Mouse (Mus musculus) forebrain, postnatal 0 days (tissue): ENCODE data around the gene Sufu. TPM values are rescaled to one million over a fixed set of nuclear protein-coding genes. Genes with fewer than 3 reads are reported as not detected.

Source experiments
- ATAC-seq: fragments of 200-750 bp; cut with Nextera tagmentation; 2 replicates; pipeline ENCODE4 v1.8.0; 2017; ENCODE audit warnings: mild to moderate bottlenecking, moderate library complexity
- DNase-seq: peaks from one replicate; pipeline ENCODE4 v3.0.0-alpha.2; 2015
- H3K27ac ChIP-seq: fragments of 300-500 bp; sonication (generic); 2 replicates; pipeline ENCODE4 v1.5.1; 2014; ENCODE audit warnings: low read depth, mild to moderate bottlenecking, antibody characterized with exemption, low read length, moderate library complexity, mixed read lengths
- H3K27me3 ChIP-seq: fragments of 300-500 bp; sonication (generic); 2 replicates; pipeline ENCODE4 v1.6.1; 2014; ENCODE audit warnings: mild to moderate bottlenecking, low read length, mixed read lengths; ENCODE audit not compliant: insufficient read depth
- H3K36me3 ChIP-seq: fragments of 300-500 bp; sonication (generic); 2 replicates; pipeline ENCODE4 v1.6.1; 2014; ENCODE audit warnings: mild to moderate bottlenecking, moderate library complexity; ENCODE audit not compliant: insufficient read depth
- H3K4me1 ChIP-seq: fragments of 300-500 bp; sonication (generic); 2 replicates; pipeline ENCODE4 v1.6.1; 2014; ENCODE audit warnings: antibody characterized with exemption; ENCODE audit not compliant: insufficient read depth
- H3K4me2 ChIP-seq: fragments of 300-500 bp; sonication (generic); 2 replicates; pipeline ENCODE4 v1.6.1; 2014; ENCODE audit warnings: low read depth, mild to moderate bottlenecking, moderate library complexity
- H3K4me3 ChIP-seq: fragments of 300-500 bp; sonication (generic); 2 replicates; pipeline ENCODE4 v1.5.1; 2014; ENCODE audit warnings: low read depth, low read length, mixed read lengths
- H3K9ac ChIP-seq: fragments of 300-500 bp; sonication (generic); 2 replicates; pipeline ENCODE4 v1.6.1; 2014; ENCODE audit warnings: mild to moderate bottlenecking
- H3K9me3 ChIP-seq: fragments of 300-500 bp; sonication (generic); 2 replicates; pipeline ENCODE4 v1.6.1; 2016; ENCODE audit warnings: low read length
- CTCF ChIP-seq: sonication (generic); IDR thresholded peaks from 2 replicates; pipeline ENCODE4 v1.5.1; 2016; ENCODE audit warnings: antibody characterized with exemption, control low read depth, low read depth
- WGBS: fragments of 180-500 bp; shearing (Covaris S2); extraction: QIAGEN DNeasy Blood & Tissue Kit; methylation state at CpG from one replicate; pipeline ENCODE4 v1.1.7; 2014; 5-methylcytosine and 5-hydroxymethylcytosine counted together
- polyA plus RNA-seq: library from polyadenylated mRNA; unstranded; fragments of >200 nt; fragmentation: Nextera tagmentation; extraction: Ambion mirVana; gene quantifications from 2 replicates; pipeline ENCODE4 v1.2.1, GENCODE M21; 2015
- total RNA-seq: library from RNA; depleted of rRNA; stranded (reverse); fragments of >200 nt; gene quantifications from 2 replicates; pipeline ENCODE4 v1.2.3, GENCODE M21; 2014

The Sufu gene
- total and polyA plus RNA-seq, 2 experiments from 2014 or later = 13.1 to 17.7 TPM

GRCm38 (mm10) chr19:46522433-46523044, 125.8 kb downstream of the Sufu start:
- WGBS = 52% methylated on average over 15 of the region's 15 CpGs
- H3K9me3 ChIP-seq = no peaks in the 10 kb centered on the region
- no peak for ATAC-seq
- no peak overlapping the region for H3K27ac ChIP-seq
- no peaks in the 10 kb centered on the region for H3K36me3 ChIP-seq
- H3K4me3 ChIP-seq = no peak overlapping the region
- TF ChIP-seq CTCF = no peak
- H3K4me1 ChIP-seq = peaks cover 38% of the 10 kb centered on the region
- H3K9ac ChIP-seq = no peak overlapping the region
- no peak overlapping the region for H3K4me2 ChIP-seq
- no peaks in the 10 kb centered on the region for H3K27me3 ChIP-seq
- DNase-seq = no peak

GRCm38 (mm10) chr19:46523131-46523479, 126.4 kb downstream of the Sufu start:
- Histone ChIP-seq H3K4me3 (no peak overlapping the region), H3K27ac (peak overlapping the region; percentile 81), H3K4me1 (peaks cover 44% of the 10 kb centered on the region), H3K9ac (0 out of 2 replicates have a peak overlapping the region, but pooled peaks have one; percentile 15), H3K27me3 (no peaks in the 10 kb centered on the region), H3K4me2 (peak overlapping the region; percentile 48), H3K9me3 (no peaks in the 10 kb centered on the region), H3K36me3 (no peaks in the 10 kb centered on the region)
- no peak for TF ChIP-seq CTCF
- ATAC-seq (no peak), DNase-seq (no peak)

GRCm38 (mm10) chr19:46523480-46524151, 126.9 kb downstream of the Sufu start:
- Histone ChIP-seq H3K9ac (peak overlapping the region; percentile 35; the same call in 1 of the 2 replicates), H3K9me3 (no peaks in the 10 kb centered on the region), H3K4me2 (peak overlapping the region; percentile 48), H3K4me3 (peak overlapping the region; percentile 12; the same call in 1 of the 2 replicates), H3K4me1 (peaks cover 48% of the 10 kb centered on the region), H3K36me3 (no peaks in the 10 kb centered on the region), H3K27ac (peak overlapping the region; percentile 81), H3K27me3 (no peaks in the 10 kb centered on the region)
- ATAC-seq (peak; percentile 89), DNase-seq (peak; percentile 83)
- 1% methylated on average over 20 of the region's 20 CpGs for WGBS
- TF ChIP-seq CTCF = no peak

GRCm38 (mm10) chr19:46524152-46524544, 127.5 kb downstream of the Sufu start:
- Histone ChIP-seq H3K9me3 (no peaks in the 10 kb centered on the region), H3K9ac (peak overlapping the region; percentile 35), H3K4me1 (peaks cover 53% of the 10 kb centered on the region), H3K4me3 (peak overlapping the region; percentile 12; the same call in 1 of the 2 replicates), H3K27me3 (no peaks in the 10 kb centered on the region), H3K27ac (peak overlapping the region; percentile 81), H3K4me2 (peak overlapping the region; percentile 48), H3K36me3 (no peaks in the 10 kb centered on the region)
- DNase-seq = no peak
- 13% methylated on average over 6 of the region's 6 CpGs for WGBS
- TF ChIP-seq CTCF = no peak
- no peak for ATAC-seq

GRCm38 (mm10) chr19:46524601-46525321, 128.1 kb downstream of the Sufu start:
- no peak for DNase-seq
- peak overlapping the region; percentile 35; the same call in 1 of the 2 replicates for H3K9ac ChIP-seq

GRCm38 (mm10) chr19:46525691-46526631, 129.3 kb downstream of the Sufu start:
- TF ChIP-seq CTCF = no peak
- WGBS = 32% methylated on average over 10 of the region's 10 CpGs
- DNase-seq (peak; percentile 55), ATAC-seq (peak; percentile 9; the same call in 1 of the 2 replicates)
- Histone ChIP-seq H3K36me3 (no peaks in the 10 kb centered on the region), H3K4me2 (no peak overlapping the region), H3K4me1 (peaks cover 71% of the 10 kb centered on the region), H3K27me3 (no peaks in the 10 kb centered on the region), H3K4me3 (no peak overlapping the region), H3K9ac (no peak overlapping the region), H3K9me3 (no peaks in the 10 kb centered on the region), H3K27ac (peak overlapping the region; percentile 45; the same call in 1 of the 2 replicates)

More at GRCm38 (mm10) chr19:46524601-46525321, 128.1 kb downstream of the Sufu start:
- Histone ChIP-seq H3K27me3 (no peaks in the 10 kb centered on the region), H3K36me3 (no peaks in the 10 kb centered on the region), H3K4me2 (peak overlapping the region; percentile 48; the same call in 1 of the 2 replicates), H3K9me3 (no peaks in the 10 kb centered on the region), H3K4me1 (peaks cover 59% of the 10 kb centered on the region), H3K27ac (peak overlapping the region; percentile 81), H3K4me3 (no peak overlapping the region)
- no peak for ATAC-seq
- TF ChIP-seq CTCF = peak; percentile 31; the same call in 1 of the 2 replicates
- WGBS = 33% methylated on average over 14 of the region's 14 CpGs
